Mouse (Mus musculus) ES-Bruce4 (cell line): ENCODE results near the gene Zdhhc14. TPM values are rescaled to one million over a fixed set of nuclear protein-coding genes. Genes with fewer than 3 reads are reported as not detected.
A peak's percentile ranks its signal among the peaks of the same experiment; 100 is the strongest.

Experiments
- H3K27ac ChIP-seq: 2 replicates; pipeline ENCODE4 v1.5.1; 2012; ENCODE audit warnings: low read length, inconsistent platforms; ENCODE audit not compliant: insufficient read depth
- H3K27me3 ChIP-seq: 2 replicates; pipeline ENCODE4 v1.6.1; 2012; ENCODE audit warnings: mild to moderate bottlenecking, low read length, inconsistent platforms; ENCODE audit not compliant: control insufficient read depth, poor library complexity, insufficient read depth, severe bottlenecking
- H3K36me3 ChIP-seq: 2 replicates; pipeline ENCODE4 v1.6.1; 2012; ENCODE audit warnings: inconsistent platforms, mild to moderate bottlenecking, low read length, moderate library complexity; ENCODE audit not compliant: control insufficient read depth, poor library complexity, insufficient read depth, severe bottlenecking
- H3K4me1 ChIP-seq: one replicate; pipeline ENCODE4 v1.8.1; 2011; ENCODE audit warnings: low read length; ENCODE audit not compliant: control insufficient read depth, insufficient read depth
- H3K4me3 ChIP-seq: 2 replicates; pipeline ENCODE4 v1.5.1; 2011; ENCODE audit warnings: low read depth, mild to moderate bottlenecking, low read length
- H3K9ac ChIP-seq: 2 replicates; pipeline ENCODE4 v1.6.1; 2012; ENCODE audit warnings: low read depth, mild to moderate bottlenecking, inconsistent platforms; ENCODE audit not compliant: poor library complexity, severe bottlenecking
- H3K9me3 ChIP-seq: replicated peaks from 2 replicates; pipeline ENCODE4 v1.6.1; 2012; ENCODE audit warnings: mild to moderate bottlenecking, low read length, inconsistent platforms; ENCODE audit not compliant: control insufficient read depth, poor library complexity, insufficient read depth, severe bottlenecking
- CTCF ChIP-seq: IDR thresholded peaks from one replicate; pipeline ENCODE4 v1.8.1; 2011; ENCODE audit warnings: low read depth, low read length
- EP300 ChIP-seq: IDR thresholded peaks from 2 replicates; pipeline ENCODE4 v1.6.1; 2011; ENCODE audit warnings: low read depth, low read length; ENCODE audit not compliant: insufficient read depth
- POLR2A ChIP-seq: IDR thresholded peaks from one replicate; pipeline ENCODE4 v1.8.1; 2011; ENCODE audit warnings: low read length; ENCODE audit not compliant: insufficient read depth
- polyA plus RNA-seq: library from polyadenylated mRNA; stranded (reverse); fragments of >200 nt; gene quantifications from 2 replicates; pipeline ENCODE4 v1.2.4, GENCODE M21; 2011; ENCODE audit warnings: low read depth; ENCODE audit not compliant: missing spikeins, insufficient read depth, insufficient read length

Zdhhc14 gene
- polyA plus RNA-seq, 1 experiment: 1.0 TPM

- TF ChIP-seq POLR2A: no peak
- no peak for TF ChIP-seq EP300
- no peak for TF ChIP-seq CTCF
- H3K27me3 ChIP-seq: no peaks in the 10 kb centered on the region
Observed at GRCm38 (mm10) chr17:5529552-5529951, 37.2 kb downstream of the Zdhhc14 start.

GRCm38 (mm10) chr17:5532816-5533215 lies 40.5 kb downstream of the Zdhhc14 start:
- no peak overlapping the region for H3K4me3 ChIP-seq
- TF ChIP-seq POLR2A (no peak), EP300 (no peak), CTCF (no peak)
- H3K36me3 ChIP-seq: no peaks in the 10 kb centered on the region
- H3K9me3 ChIP-seq: no peaks in the 10 kb centered on the region
- no peak overlapping the region for H3K9ac ChIP-seq
- H3K4me1 ChIP-seq: no peaks in the 10 kb centered on the region
- H3K27me3 ChIP-seq: no peaks in the 10 kb centered on the region
- no peak overlapping the region for H3K27ac ChIP-seq

More at GRCm38 (mm10) chr17:5529552-5529951, 37.2 kb downstream of the Zdhhc14 start:
- H3K36me3 ChIP-seq: no peaks in the 10 kb centered on the region
- H3K9ac ChIP-seq: no peak overlapping the region
- H3K4me1 ChIP-seq: no peaks in the 10 kb centered on the region
- H3K27ac ChIP-seq: no peak overlapping the region
- H3K4me3 ChIP-seq: no peak overlapping the region
- H3K9me3 ChIP-seq: no peaks in the 10 kb centered on the region

- no peak overlapping the region for H3K4me3 ChIP-seq
- H3K9ac ChIP-seq: no peak overlapping the region
- H3K9me3 ChIP-seq: no peaks in the 10 kb centered on the region
- TF ChIP-seq EP300 (no peak), CTCF (peak; percentile 70), POLR2A (no peak)
- H3K4me1 ChIP-seq: no peaks in the 10 kb centered on the region
- no peaks in the 10 kb centered on the region for H3K36me3 ChIP-seq
- no peaks in the 10 kb centered on the region for H3K27me3 ChIP-seq
- H3K27ac ChIP-seq: no peak overlapping the region
Observed at GRCm38 (mm10) chr17:5535357-5535756, 43.0 kb downstream of the Zdhhc14 start.

DNA sequence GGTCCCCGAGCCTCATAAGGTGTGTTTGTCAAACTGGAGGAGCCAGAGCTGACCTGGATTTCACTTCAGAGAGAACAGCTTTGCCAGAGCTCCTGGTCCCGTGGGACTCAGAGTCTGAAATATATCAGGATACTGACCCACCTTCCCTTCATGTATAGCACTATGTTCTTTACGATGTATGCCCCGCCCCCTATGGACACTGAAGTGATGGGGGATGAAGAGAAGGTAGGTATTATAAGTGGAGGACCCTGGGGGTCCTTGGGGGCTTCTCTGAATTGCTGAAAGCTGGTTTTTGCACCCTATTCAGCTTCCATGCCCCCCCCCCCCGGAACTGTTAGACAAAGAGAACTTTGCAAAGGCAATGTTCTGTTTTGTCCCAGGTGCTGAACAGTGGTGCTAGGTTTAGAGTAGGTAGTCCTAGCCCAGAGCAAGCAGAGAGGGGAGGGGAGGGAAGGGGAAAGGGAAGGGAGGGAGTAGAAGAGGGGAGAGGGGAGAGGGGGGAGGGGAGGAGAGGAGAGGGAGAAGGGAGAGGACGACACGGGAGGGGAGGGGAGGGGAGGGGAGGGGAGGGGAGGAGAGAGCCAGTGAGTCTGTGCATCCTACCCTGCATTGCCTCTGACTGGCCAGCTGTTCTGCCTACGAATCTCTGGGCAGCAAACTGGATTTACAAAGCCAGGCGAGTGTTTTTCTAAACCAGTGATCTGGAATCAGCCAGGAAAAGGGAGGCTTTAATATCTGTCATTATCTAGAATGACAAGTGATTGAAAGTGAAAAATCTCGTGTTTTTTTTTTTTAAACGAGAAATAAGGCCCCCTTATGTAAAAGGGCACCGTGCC lies 44.1 kb downstream of the Zdhhc14 start:
- Histone ChIP-seq H3K4me3 (no peak overlapping the region), H3K27ac (no peak overlapping the region), H3K4me1 (no peaks in the 10 kb centered on the region), H3K27me3 (no peaks in the 10 kb centered on the region), H3K36me3 (no peaks in the 10 kb centered on the region), H3K9ac (no peak overlapping the region), H3K9me3 (no peaks in the 10 kb centered on the region)
- TF ChIP-seq POLR2A (no peak), CTCF (no peak), EP300 (no peak)

- no peaks in the 10 kb centered on the region for H3K9me3 ChIP-seq
- no peak overlapping the region for H3K27ac ChIP-seq
- no peak overlapping the region for H3K9ac ChIP-seq
- no peak overlapping the region for H3K4me3 ChIP-seq
- H3K4me1 ChIP-seq: no peaks in the 10 kb centered on the region
- H3K36me3 ChIP-seq: no peaks in the 10 kb centered on the region
- no peak for TF ChIP-seq POLR2A
- no peak for TF ChIP-seq CTCF
- no peak for TF ChIP-seq EP300
- no peaks in the 10 kb centered on the region for H3K27me3 ChIP-seq
Observed at GRCm38 (mm10) chr17:5537095-5537575, 44.8 kb downstream of the Zdhhc14 start.

- H3K36me3 ChIP-seq: no peaks in the 10 kb centered on the region
- H3K27me3 ChIP-seq: no peaks in the 10 kb centered on the region
- H3K9me3 ChIP-seq: no peaks in the 10 kb centered on the region
- TF ChIP-seq POLR2A: no peak
- TF ChIP-seq EP300: no peak
- no peak for TF ChIP-seq CTCF
- no peaks in the 10 kb centered on the region for H3K4me1 ChIP-seq
- no peak overlapping the region for H3K27ac ChIP-seq
- H3K9ac ChIP-seq: no peak overlapping the region
- H3K4me3 ChIP-seq: no peak overlapping the region
Observed at GRCm38 (mm10) chr17:5542177-5542576, 49.8 kb downstream of the Zdhhc14 start.
